Mouse (Mus musculus) CD4-positive, CD25-positive, alpha-beta regulatory T cell, adult 2 months (primary cell): ENCODE data around the gene Rrp8.
"Not testable (repeated sequence)": the region's sequence is repeated elsewhere in the genome, so short reads cannot be mapped to it uniquely, and the experiment has no call there.

Experiments used
- DNase-seq: peaks from one replicate; pipeline ENCODE4 v3.0.0-alpha.2; 2012; ENCODE audit warnings: low read depth, low spot score

Rrp8 gene

GRCm38 (mm10) chr7:105747776-105748175 lies 10.6 kb upstream of the Rrp8 start:
- no peak for DNase-seq

DNA sequence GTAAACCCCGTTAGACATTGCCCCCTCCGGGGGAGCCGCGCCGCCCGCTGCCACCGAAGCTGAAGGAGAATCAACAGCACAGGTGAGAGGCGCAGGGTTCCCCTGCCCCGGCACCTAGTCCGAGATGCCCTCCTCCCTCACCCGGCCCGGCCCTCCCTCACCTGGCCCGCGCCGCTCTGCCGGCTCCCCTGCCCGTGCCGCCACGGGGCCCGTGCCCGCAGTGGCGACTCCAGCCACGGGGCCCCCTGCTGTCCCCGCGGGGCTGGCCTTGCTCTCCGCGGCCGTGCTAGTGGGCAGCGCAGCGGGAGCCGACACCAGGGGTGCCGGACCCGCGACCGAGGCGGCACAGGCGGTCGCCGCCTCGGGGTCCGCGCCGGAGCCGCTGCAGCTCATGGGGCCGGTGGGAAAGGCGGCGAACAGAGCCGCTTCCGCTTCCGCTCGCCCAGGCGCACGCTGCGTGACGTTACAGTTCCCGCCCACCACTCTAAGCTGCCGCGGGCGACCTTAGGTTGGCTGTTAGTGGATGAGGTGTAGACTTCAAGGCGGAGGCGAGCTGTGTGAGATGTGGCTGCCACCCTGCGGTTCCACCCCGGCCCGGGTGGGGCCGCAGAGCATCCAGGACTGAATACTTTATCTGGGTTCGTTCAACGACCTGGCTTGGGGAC lies 6.9 kb upstream of the Rrp8 start, which contains the start of gene Taf10:
Gene Taf10 (minus strand): TSS at position 436 of the 665 bp plus-strand sequence.
- DNase-seq, result peak; percentile 97

- DNase-seq, result not testable (repeated sequence)
Measured at GRCm38 (mm10) chr7:105743246-105743925, 6.2 kb upstream of the Rrp8 start.

GRCm38 (mm10) chr7:105742539-105743215 lies 5.5 kb upstream of the Rrp8 start:
- not testable (repeated sequence) for DNase-seq

DNA sequence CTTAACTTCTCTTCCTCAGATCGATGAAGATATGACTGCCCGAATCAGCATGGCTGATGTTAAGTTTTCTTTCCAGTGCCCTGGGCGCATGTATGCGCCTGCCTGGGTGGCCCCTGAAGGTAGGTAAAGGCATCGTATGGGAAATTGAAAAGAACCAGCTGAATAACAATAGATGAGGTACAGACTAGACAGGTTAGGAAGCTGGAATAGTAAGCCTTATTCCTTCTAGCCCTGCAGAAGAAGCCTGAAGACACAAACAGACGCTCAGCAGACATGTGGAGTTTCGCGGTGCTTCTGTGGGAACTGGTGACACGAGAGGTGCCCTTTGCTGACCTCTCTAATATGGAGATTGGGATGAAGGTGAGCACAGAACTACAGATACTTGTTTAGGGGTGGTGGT lies 4.8 kb upstream of the Rrp8 start:
- no peak for DNase-seq

GRCm38 (mm10) chr7:105740851-105741250 lies 3.7 kb upstream of the Rrp8 start:
- DNase-seq, result no peak

GRCm38 (mm10) chr7:105740089-105740795 lies 3.1 kb upstream of the Rrp8 start:
- DNase-seq, result no peak

- DNase-seq, result no peak
Measured at GRCm38 (mm10) chr7:105738948-105739347, 1.8 kb upstream of the Rrp8 start.

DNA sequence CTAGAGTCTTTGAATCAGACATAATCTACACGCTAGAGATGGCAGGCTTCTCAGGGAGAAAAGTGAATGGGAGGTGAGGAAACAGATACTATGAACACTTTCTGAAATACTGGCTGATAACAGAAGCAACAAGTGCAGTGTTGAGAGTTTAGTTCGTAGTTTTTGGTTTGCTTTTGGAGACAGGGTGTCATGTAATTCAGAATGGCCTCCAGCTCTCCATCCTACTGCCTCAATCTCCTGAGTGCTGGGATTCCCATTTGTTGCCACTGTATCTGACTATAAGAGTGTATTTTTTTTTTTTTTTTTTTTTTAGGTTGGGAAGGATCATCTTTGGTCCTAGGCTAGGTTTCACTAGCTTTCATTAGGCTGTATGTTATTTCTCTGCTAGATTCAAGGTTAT lies 1.1 kb upstream of the Rrp8 start:
- DNase-seq, result no peak

DNA sequence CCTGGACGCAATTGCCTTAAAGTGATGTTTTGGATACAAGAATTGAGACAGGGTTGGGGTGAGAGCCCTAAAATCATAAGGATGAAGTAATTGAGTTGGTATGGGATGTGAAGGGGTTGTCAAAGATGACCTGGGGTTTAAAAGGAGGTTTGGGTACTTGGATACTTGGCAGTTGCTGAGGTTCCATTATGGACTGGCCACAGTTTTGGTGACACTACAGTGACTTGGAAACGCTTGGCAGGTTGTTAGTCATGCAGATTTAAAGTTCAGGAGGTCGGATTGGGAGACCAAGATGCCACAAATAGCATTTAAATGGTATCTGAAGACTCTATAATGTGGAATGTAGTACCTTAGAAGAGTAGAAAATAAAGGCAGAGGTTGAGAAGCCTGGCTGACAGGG lies 463 bp upstream of the Rrp8 start:
- no peak for DNase-seq

DNA sequence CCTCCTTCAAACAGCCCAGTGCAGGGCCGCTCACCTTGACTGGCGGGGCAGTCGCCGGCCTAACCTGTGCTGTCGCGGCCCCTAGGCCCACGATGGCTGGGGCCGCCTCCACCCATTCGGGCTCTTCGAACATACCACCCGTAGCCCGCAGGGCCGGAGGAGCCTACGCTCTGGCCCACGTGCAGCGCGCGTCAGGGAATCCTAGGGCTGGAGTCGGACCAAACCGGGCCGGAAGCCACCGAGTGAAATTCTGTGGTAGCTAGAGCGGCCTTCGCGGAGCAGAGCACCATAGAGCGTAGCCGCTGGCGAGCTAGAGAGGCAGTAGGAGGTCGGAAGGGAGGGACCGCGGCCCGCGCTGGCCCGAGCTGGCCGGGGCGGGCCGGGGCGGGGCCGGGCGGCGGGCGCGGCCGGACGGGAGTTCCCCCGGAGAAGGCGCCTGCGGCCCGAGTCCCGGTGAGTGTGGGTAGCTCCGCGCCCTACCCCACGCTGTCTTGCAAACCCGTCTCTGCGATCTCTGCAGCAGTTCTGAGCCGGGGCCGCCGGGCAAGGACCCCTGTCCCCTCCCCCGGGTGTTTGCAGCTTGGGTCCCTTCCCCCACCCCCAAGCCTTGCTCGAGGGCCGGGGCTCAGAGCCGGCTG lies 802 bp downstream of the Rrp8 start, which contains the start of gene Ilk:
Gene Ilk (plus strand): TSS at position 329 of the 638 bp plus-strand sequence.
- DNase-seq, result peak; percentile 91

- peak; percentile 20 for DNase-seq
Measured at GRCm38 (mm10) chr7:105735464-105735863, 1.7 kb downstream of the Rrp8 start.

DNA sequence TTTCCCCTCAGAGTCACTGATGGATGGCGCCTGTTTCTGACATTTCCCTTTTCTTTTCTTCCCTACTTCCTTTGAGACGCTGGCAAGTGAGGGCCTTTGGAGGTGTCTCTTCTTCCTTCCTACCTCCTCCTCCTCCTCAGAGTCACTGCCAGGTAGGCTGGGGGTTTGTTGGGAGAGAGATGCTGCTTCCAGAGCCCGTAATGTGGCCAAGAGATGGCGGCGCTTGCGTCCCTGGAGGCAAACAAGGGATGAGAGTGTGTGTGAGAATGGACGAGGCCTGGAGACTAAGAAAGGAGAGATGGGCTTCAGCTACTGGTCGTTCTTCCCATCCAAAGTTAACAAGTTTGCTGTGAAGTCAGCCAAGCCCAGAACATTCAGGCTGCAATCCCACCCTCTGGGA lies 2.4 kb downstream of the Rrp8 start:
- DNase-seq, result no peak

DNA sequence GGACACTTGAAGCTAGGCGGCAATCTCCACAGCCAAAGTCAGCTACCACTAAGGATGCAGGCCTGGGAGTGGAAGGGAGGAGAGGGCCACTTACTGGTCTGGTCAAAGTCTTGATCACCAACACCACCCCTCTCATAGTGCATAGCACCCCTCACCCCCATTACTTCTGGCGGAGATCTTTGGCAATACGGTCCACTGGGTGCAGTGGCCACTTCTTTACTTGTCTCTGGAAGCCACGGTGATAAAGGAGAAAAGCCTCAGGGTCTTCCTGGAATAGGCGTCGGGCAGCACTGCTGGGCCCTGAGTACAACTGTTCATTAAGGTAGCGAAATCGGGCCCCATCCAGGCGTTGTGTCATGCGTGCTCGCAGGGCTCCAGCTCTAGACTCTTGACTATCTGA lies 3.3 kb downstream of the Rrp8 start:
- DNase-seq, result no peak

DNA sequence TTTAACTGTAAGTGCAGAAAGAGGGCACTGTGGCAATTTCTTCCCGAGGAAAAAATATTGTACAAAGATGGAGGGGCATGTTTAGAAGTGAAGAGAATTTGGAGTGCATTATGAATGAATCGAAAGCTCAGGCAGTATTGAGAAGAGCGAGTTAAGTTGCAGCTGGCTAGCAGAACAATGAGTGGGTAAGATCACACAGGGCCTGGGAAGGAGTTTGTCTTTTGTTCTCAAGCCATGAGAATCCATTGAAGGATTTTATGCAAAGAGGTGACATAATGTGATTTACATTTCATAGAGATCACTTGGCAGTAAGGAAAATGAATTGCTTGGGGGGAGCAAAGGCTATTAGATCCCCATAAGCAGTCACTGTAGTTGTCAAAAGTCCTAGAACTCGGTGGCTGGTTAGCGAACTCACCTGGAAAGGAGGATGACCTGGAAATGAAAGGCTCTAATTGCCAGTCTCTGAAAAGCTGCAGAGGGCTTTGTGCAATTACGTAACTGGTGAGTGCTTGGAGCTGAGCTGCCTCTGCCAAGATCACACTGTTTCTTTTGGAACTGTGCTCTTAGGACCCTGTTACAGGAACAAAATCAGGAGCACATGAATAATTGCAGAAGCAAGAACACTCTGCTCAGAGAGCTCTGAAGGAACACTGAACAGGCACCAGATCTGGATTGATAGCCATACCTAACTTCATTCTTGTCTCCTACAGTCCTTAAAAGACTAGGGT lies 8.3 kb downstream of the Rrp8 start:
- DNase-seq, result no peak

DNA sequence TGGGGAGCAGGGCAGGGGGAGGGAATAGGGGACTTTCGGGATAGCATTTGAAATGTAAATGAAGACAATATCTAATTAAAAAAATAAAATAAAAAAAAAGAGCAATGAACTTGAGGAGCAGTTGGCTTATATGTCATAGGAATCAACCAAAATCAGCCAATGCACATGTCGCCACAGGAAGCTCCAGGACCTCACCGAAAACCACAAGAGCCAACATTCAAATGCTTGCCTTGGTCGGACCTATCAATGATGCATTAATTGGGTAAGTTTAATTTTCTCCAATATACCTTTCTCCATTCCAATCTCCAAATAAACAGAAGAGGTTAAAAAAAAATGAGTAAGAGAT lies 10.2 kb downstream of the Rrp8 start:
- no peak for DNase-seq

GRCm38 (mm10) chr7:105726144-105726979 lies 10.8 kb downstream of the Rrp8 start:
- DNase-seq, result peak; percentile 80

DNA sequence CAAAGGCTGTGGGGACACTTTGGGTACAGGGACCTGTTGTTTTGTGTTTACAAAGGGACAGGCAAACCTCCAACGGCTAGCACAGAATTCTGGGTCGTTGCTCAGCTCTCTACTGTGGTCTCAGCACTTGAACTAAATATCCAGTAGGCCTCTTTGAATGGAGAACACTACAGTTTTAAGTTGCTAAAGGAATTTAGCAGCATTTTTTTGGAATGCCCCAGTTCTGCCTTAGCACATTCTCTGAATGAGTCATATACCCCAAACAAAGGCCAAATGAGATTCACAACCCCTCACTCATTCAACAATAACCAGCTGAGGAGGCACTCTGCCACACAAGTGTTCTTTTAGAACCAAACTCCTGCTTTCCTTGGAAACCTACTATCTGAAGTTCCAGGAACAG lies 15.3 kb downstream of the Rrp8 start:
- DNase-seq, result no peak

DNA sequence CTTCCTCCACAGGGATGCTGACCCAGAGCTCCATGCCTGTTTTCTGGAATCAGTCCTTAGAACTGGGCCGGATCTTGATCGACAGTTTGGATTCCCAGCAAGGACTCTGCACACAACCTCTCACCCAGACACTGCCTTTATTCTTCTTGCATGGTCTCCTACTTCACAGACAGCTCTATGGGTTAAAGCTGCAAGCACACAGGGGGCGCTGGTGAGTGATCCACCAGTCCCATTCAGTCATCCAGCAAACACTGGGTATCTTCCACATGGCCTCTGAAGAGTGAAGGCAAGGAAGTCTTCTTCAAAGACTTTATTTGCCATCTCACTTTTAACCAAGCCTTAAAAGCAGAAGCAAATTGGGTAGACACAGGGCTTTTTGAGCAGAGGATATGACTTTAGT lies 21.8 kb downstream of the Rrp8 start:
- peak; percentile 42 for DNase-seq

DNA sequence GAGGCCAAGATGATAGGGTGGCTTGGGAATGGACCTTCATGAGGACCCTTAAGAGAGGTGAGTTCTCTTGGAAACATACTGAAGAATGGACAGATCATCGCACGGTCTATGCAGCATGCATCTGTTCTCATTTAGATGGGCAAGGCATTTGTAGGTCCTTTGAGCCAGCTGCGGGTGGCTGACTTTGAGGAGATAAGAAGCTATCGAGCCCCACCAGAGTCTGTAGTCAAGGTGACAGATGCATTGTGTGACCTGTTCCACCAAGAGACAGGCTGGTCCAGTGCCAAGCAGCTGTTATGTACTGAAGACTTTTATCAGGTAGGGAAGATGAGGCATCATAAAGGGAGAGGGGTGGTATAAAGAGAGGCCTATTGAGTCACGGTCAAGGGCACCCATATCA lies 28.5 kb downstream of the Rrp8 start:
- no peak for DNase-seq
